Mouse (Mus musculus) layer of hippocampus, postnatal 25 days (tissue): ENCODE measurements at regions not wholly inside any gene's neighbourhood (a gene's known extent, or its start where the extent isn't known, plus 50 kb on each side); places are given as distances from the start of the nearest gene placed in this dataset.
A peak's percentile ranks its signal among the peaks of the same experiment; 100 is the strongest.

Experiments
- DNase-seq, 2 experiments: peaks; one replicate each; pipeline ENCODE4 v3.0.0; 2022; ENCODE audit warnings: mixed read lengths in 2 of 2, low spot score in 1 of 2; ENCODE audit errors: extremely low spot score in 1 of 2

GRCm38 (mm10) chrX:21293666-21294065 is 118.2 kb upstream of the Gm21876 start:
- DNase-seq: peak in 1 of 2 experiments; percentile 13

DNA sequence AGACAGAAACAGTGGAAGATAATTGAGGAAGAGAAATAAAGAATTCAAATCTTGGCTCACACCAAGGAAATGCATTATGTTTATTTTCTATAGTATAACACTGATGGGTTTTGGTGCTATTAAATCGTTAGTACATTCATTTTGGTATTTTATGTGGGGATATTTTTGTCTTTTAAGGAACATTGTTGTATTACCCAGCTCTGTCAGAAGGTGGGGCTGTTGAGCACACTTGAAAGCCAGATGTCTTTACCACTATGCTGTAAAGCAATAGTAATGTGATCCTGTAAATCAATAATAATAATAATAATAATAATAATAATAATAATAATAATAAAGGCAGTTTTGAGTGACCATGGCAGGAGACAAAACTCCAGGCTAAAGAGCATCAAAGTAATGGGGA is 120.0 kb upstream of the Gm21876 start:
- DNase-seq: no peak

- DNase-seq: no peak
Measured at GRCm38 (mm10) chrX:21297349-21297748, 121.9 kb upstream of the Gm21876 start.

DNA sequence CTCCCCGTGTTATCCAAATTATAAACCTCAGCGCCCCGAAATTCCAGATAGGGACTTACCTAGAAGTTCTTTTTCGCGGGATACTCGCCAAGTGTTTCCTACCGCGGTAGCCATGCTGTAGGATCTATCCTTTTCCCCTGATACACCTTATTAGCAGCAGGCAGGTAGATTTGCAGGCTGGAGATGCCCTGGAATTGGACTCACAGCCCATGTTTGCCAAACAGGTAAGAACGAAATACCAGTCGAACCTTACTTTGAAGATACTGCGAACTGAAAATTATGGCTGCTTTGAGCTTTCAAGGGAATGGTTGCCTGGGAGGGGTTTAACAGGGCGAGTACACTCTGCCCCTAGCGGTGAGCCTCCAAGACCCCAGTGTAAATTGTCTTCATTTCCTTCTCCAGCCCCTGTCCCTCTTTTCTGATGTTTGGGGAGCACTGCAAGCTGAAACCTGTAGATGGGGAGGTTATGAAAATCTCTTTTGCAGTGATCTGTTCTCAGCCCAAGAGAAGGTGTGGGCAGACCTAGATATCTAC is 149.8 kb upstream of the Agtr2 start:
- DNase-seq: no peak

DNA sequence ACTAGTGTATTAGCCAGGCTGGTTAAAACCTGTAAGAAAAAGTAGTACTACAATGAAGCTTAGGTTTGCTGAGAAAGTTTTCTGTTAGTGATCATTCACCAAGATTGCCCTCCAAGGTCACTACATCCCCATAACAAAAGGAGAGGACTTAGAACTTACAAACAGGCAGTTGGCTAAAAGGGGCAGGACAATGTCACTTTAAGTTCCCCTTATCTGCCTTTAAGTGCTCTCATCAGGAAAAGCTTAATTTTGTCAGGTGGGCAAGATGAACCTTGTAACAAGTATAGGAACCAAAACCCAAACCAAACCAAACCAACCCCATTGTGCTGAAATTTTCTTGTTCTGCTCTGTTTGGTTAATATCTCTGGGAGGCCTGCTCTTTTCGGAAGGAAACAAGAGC is 139.9 kb upstream of the Agtr2 start:
- DNase-seq: no peak

DNA sequence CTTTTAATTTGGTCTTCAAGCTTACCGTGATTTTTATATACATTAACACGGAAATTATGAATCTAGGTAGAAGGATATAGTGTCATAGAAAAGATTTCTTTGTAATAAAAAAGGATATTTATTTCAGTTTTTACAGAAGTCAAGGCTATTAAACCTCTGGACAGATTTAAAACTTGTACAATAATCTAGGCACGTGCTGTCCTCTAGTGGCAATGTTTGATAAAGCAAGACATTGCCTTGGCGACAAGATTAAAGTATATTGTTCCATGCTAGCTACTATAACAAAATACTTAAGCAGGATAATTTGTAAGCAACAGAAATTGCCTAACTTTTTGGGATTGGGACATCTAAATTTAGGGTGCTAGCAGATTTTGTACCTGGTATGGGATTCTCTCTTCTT is 133.8 kb upstream of the Agtr2 start:
- peak in 1 of 2 experiments; percentile 8 for DNase-seq

DNA sequence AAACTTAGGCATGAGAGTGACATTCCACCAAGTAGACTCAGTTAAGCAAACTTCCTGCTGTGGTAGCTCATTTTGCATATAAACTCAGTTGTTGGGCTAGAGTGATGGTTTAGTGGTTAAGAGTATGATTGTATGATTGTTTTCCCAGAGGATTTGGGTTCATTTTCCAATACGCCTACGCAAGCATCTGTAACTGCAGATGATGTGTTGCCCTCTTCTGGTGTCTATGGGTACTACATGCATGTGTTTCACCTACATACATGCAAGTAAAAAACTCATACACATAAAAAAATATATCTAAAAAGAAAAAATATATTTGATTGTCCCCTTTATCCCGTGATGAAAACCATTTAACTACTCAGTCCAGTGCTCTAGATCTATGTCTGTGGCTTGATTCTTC is 132.0 kb upstream of the Agtr2 start:
- no peak for DNase-seq

DNA sequence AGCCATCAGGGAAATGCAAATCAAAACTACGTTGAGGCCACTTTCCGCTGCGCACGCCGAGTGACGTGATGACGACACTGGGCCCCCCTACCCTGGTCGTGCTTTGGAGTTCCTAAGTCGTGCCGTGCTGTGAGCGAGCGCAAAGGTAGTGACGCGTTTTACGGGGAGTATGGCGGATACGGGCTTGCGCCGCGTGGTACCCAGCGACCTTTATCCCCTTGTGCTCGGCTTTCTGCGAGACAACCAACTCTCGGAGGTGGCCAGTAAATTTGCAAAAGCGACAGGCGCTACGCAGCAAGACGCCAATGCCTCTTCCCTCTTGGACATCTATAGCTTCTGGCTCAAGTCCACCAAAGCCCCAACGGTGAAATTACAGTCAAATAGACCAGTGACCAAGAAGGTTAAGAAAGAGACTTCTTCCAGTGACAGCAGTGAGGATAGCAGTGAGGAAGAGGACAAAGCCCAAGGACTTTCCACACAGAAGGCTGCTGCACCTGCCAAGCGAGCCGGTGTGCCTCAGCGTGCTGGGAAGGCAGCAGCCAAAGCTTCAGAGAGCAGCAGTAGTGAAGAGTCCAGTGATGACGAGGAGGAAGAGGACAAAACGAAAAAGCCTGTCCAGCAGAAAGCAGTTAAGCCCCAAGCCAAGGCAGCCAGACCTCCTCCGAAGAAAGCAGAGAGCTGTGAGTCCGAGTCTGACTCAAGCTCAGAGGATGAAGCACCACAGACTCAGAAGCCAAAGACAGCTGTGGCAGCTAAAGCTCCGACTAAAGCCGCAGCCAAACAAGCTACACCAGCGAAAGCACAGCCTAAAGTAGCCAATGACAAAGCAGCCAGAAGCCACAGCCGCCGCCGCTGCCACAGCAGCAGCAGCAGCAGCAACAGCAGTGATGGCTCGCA is 123.3 kb upstream of the Agtr2 start:
- DNase-seq: peak; percentile 17 to 34

DNA sequence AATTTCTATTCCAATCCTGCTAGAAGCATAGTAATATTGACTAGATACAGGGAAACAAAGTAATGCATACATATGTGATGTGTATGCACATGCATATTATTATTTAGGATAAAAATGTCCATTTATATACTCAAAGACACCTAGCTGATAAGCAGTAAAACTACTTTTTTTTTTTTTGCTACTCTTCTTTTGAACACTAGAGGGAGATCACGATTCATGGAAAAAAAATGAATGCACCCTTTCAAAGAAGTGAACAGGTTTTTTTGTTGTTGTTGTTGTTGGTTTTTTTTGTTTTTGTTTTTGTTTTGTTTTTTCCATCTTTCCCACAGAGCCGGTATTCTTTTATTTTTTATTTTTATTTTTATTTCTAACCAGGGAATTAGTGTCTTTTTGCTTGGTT is 99.1 kb upstream of the Agtr2 start:
- no peak for DNase-seq

- no peak for DNase-seq
Measured at GRCm38 (mm10) chrX:21389992-21390391, 94.4 kb upstream of the Agtr2 start.

DNA sequence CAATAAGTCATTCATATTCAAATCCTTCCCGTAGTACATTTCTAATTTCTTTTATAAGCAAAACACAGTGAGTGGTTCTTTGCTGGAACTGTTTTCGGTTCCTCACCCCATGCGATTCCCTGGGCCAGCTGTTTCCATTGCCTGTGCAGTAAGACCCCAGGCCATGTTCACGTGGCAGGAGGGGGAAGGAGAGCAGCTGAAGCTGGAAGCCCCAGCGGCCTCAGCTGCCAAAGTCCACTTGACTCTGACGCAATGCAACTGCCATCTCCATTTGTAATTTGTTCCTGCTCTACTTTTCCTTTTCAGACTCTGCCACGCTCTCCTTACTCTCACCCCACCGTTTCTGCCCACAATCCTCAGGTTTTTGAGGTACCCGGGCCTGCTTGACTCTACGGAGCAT is 91.1 kb upstream of the Agtr2 start:
- DNase-seq: no peak

DNA sequence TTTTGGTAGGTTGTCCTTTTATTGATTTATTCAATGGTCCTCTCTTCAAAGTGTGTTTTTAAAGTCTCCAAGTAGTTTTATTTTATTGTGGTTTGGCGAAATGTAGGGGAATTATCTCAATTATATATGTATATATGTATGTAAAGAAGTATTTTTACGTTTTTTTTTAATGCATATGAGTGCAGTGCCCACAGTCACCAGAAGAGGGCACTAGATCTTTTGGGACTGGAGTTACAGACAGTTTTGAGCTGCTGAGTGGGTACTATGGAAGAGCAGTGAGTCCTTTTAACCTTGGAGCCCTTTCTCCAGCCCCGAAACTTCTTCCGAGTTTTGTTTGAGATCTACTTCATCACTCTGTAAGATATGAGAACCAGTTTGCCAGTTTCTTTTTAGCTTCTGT is 59.5 kb upstream of the Agtr2 start:
- DNase-seq: peak in 1 of 2 experiments; percentile 4

- DNase-seq: no peak
Measured at GRCm38 (mm10) chrX:21428081-21428480, 56.3 kb upstream of the Agtr2 start.

GRCm38 (mm10) chrX:21433501-21433900 is 50.8 kb upstream of the Agtr2 start:
- no peak for DNase-seq
